Mouse (Mus musculus) MEL (cell line): ENCODE results near the gene Srebf1. TPM values are rescaled to one million over a fixed set of nuclear protein-coding genes. Genes with fewer than 3 reads are reported as not detected.
A peak's percentile ranks its signal among the peaks of the same experiment; 100 is the strongest.

Source experiments
- DNase-seq: peaks from one replicate; pipeline ENCODE4 v3.0.0; 2011; ENCODE audit warnings: low read depth, low spot score
- H3K27ac ChIP-seq: 2 replicates; pipeline ENCODE4 v1.5.1; 2012; ENCODE audit warnings: low read depth, mild to moderate bottlenecking, control low read depth, low read length, moderate library complexity; ENCODE audit not compliant: control insufficient read depth
- H3K27me3 ChIP-seq, 2 experiments: fragments of 150-350 bp in 1 of 2; sonication (generic) in 1 of 2; 2 replicates each; pipeline ENCODE4 v1.6.1; 2012; ENCODE audit warnings: low read length in 2 of 2, mild to moderate bottlenecking in 2 of 2, improper control_type of control experiment in 1 of 2, moderate library complexity in 1 of 2; ENCODE audit not compliant: insufficient read depth in 2 of 2, control insufficient read depth in 1 of 2
- H3K36me3 ChIP-seq, 2 experiments: 2 replicates each; pipeline ENCODE4 v1.6.1; 2012 to 2014; ENCODE audit warnings: low read length in 2 of 2, improper control_type of control experiment in 1 of 2, inconsistent platforms in 1 of 2, mild to moderate bottlenecking in 1 of 2; ENCODE audit not compliant: insufficient read depth in 2 of 2, control insufficient read depth in 1 of 2
- H3K4me1 ChIP-seq, 2 experiments: fragments of 150-350 bp in 1 of 2; sonication (generic) in 1 of 2; 2 replicates each; pipeline ENCODE4 v1.6.1; 2012; ENCODE audit warnings: low read length in 2 of 2, improper control_type of control experiment in 1 of 2, mild to moderate bottlenecking in 1 of 2; ENCODE audit not compliant: insufficient read depth in 2 of 2, control insufficient read depth in 1 of 2
- H3K4me3 ChIP-seq, 2 experiments: fragments of 150-350 bp in 1 of 2; sonication (generic) in 1 of 2; 2 replicates each; pipeline ENCODE4 v1.5.1; 2012; ENCODE audit warnings: low read depth in 2 of 2, low read length in 2 of 2, mild to moderate bottlenecking in 2 of 2, moderate library complexity in 2 of 2, control low read depth in 1 of 2, improper control_type of control experiment in 1 of 2; ENCODE audit not compliant: control insufficient read depth in 1 of 2, insufficient read depth in 1 of 2
- H3K79me2 ChIP-seq: 2 replicates; pipeline ENCODE4 v1.6.1; 2012; ENCODE audit warnings: mild to moderate bottlenecking, low read length, moderate library complexity; ENCODE audit not compliant: control insufficient read depth, poor library complexity, insufficient read depth
- H3K9ac ChIP-seq: 2 replicates; pipeline ENCODE4 v1.6.1; 2012; ENCODE audit warnings: low read depth, mild to moderate bottlenecking, control low read depth, low read length, moderate library complexity; ENCODE audit not compliant: control insufficient read depth, poor library complexity, severe bottlenecking
- H3K9me3 ChIP-seq: fragments of 150-350 bp; sonication (generic); replicated peaks from 2 replicates; pipeline ENCODE4 v1.6.1; 2012; ENCODE audit warnings: mild to moderate bottlenecking, low read length, improper control_type of control experiment, moderate library complexity; ENCODE audit not compliant: insufficient read depth
- E2F4 ChIP-seq: IDR thresholded peaks from 2 replicates; pipeline ENCODE4 v1.6.1; 2011; ENCODE audit warnings: low read depth, low read length, improper control_type of control experiment, borderline replicate concordance
- ETS1 ChIP-seq: IDR thresholded peaks from 2 replicates; pipeline ENCODE4 v1.6.1; 2012; ENCODE audit warnings: low read depth, mild to moderate bottlenecking, inconsistent platforms, low read length, improper control_type of control experiment, moderate library complexity
- GABPA ChIP-seq: IDR thresholded peaks from 2 replicates; pipeline ENCODE4 v1.6.1; 2012; ENCODE audit warnings: low read depth, mild to moderate bottlenecking, inconsistent platforms, low read length, improper control_type of control experiment, moderate library complexity
- JUND ChIP-seq: IDR thresholded peaks from 2 replicates; pipeline ENCODE4 v1.6.1; 2011; ENCODE audit warnings: low read depth, mild to moderate bottlenecking, improper control_type of control experiment, low read length
- MAFK ChIP-seq: IDR thresholded peaks from 2 replicates; pipeline ENCODE4 v1.6.1; 2011; ENCODE audit warnings: low read depth, mild to moderate bottlenecking, low read length, improper control_type of control experiment, borderline replicate concordance
- MAX ChIP-seq: IDR thresholded peaks from 2 replicates; pipeline ENCODE4 v1.6.1; 2011; ENCODE audit warnings: low read length, improper control_type of control experiment
- MEF2A ChIP-seq: IDR thresholded peaks from 2 replicates; pipeline ENCODE4 v1.6.1; 2014; ENCODE audit warnings: low read depth, mild to moderate bottlenecking, inconsistent platforms, low read length, improper control_type of control experiment; ENCODE audit not compliant: poor library complexity, insufficient replicate concordance, severe bottlenecking; ENCODE audit errors: extremely low read depth
- MYB ChIP-seq: IDR thresholded peaks from 2 replicates; pipeline ENCODE4 v1.6.1; 2011; ENCODE audit warnings: mild to moderate bottlenecking, low read depth, low read length, improper control_type of control experiment
- MYC ChIP-seq: IDR thresholded peaks from 2 replicates; pipeline ENCODE4 v1.6.1; 2011; ENCODE audit warnings: low read depth, mild to moderate bottlenecking, low read length, improper control_type of control experiment, moderate library complexity
- POLR2A ChIP-seq, 2 experiments: IDR thresholded peaks; 2 replicates each; pipeline ENCODE4 v1.6.1; 2011 to 2012; ENCODE audit warnings: low read length in 2 of 2, mild to moderate bottlenecking in 2 of 2, control low read depth in 1 of 2, improper control_type of control experiment in 1 of 2, low read depth in 1 of 2, moderate library complexity in 1 of 2; ENCODE audit not compliant: control insufficient read depth in 1 of 2, insufficient read depth in 1 of 2, poor library complexity in 1 of 2
- POLR2AphosphoS5 ChIP-seq: IDR thresholded peaks from 2 replicates; pipeline ENCODE4 v1.6.1; 2012; ENCODE audit warnings: low read depth, borderline replicate concordance, mild to moderate bottlenecking, inconsistent platforms, low read length, moderate library complexity, mixed read lengths
- RAD21 ChIP-seq: IDR thresholded peaks from 2 replicates; pipeline ENCODE4 v1.6.1; 2011; ENCODE audit warnings: mild to moderate bottlenecking, low read depth, low read length, improper control_type of control experiment
- RCOR1 ChIP-seq: IDR thresholded peaks from 2 replicates; pipeline ENCODE4 v1.6.1; 2012; ENCODE audit warnings: low read depth, mild to moderate bottlenecking, inconsistent platforms, low read length, improper control_type of control experiment
- SIN3A ChIP-seq: IDR thresholded peaks from 2 replicates; pipeline ENCODE4 v1.6.1; 2012; ENCODE audit warnings: low read length, improper control_type of control experiment, inconsistent platforms
- TAL1 ChIP-seq: IDR thresholded peaks from 2 replicates; pipeline ENCODE4 v1.6.1; 2012; ENCODE audit warnings: mild to moderate bottlenecking, inconsistent platforms, low read length, moderate library complexity, mixed read lengths
- TCF12 ChIP-seq: IDR thresholded peaks from 2 replicates; pipeline ENCODE4 v1.6.1; 2014; ENCODE audit warnings: low read depth, mild to moderate bottlenecking, inconsistent platforms, low read length, improper control_type of control experiment, moderate library complexity
- ZC3H11A ChIP-seq: IDR thresholded peaks from 2 replicates; pipeline ENCODE4 v1.6.1; 2012; ENCODE audit warnings: low read depth, mild to moderate bottlenecking, inconsistent platforms, low read length, improper control_type of control experiment
- ZKSCAN1 ChIP-seq: IDR thresholded peaks from 2 replicates; pipeline ENCODE4 v1.6.1; 2012; ENCODE audit warnings: low read depth, mild to moderate bottlenecking, inconsistent platforms, low read length, improper control_type of control experiment, moderate library complexity
- ZMIZ1 ChIP-seq: IDR thresholded peaks from 2 replicates; pipeline ENCODE4 v1.6.1; 2012; ENCODE audit warnings: low read depth, mild to moderate bottlenecking, inconsistent platforms, low read length, improper control_type of control experiment, moderate library complexity
- polyA plus RNA-seq, 2 experiments: library from polyadenylated mRNA; stranded (reverse) in 1 of 2; unstranded in 1 of 2; fragments of >175 nt in 1 of 2; fragments of >200 nt in 1 of 2; gene quantifications; 2 replicates each; pipeline versions ENCODE4 v1.2.1 to v1.2.4; 2012; ENCODE audit warnings: low replicate concordance in 2 of 2, low read depth in 1 of 2; ENCODE audit not compliant: insufficient read length in 2 of 2, insufficient read depth in 1 of 2, missing spikeins in 1 of 2
- total RNA-seq: library from RNA; depleted of rRNA; stranded (reverse); fragments of 300-350 nt; gene quantifications from 2 replicates; pipeline ENCODE4 v1.2.3, GENCODE M21; 2012

The Srebf1 gene
- total and polyA plus RNA-seq, 3 experiments = 241 to 288 TPM; not detected in 1

- TF ChIP-seq MYB (no peak), ETS1 (no peak), POLR2A (IDR thresholded peaks at IDR 0.05; ENCODE audit: control insufficient read depth in 1 of 2, insufficient read depth in 1 of 2, low read depth in 1 of 2, low read length in 2 of 2, poor library complexity in 1 of 2) (no peak), MAFK (no peak), ZMIZ1 (no peak)
- TF ChIP-seq, all 39 proteins: peak for 3
Observed at GRCm38 (mm10) chr11:60224676-60225075, 2.3 kb upstream of the Srebf1 start (continued).

- Histone ChIP-seq H3K27ac (peak overlapping the region; percentile 57; the same call in 1 of the 2 replicates), H3K27me3 (no peaks in the 10 kb centered on the region), H3K36me3 (peaks cover 8 to 34% of the 10 kb centered on the region in 2 experiments), H3K9me3 (no peaks in the 10 kb centered on the region), H3K9ac (peak overlapping the region; percentile 74), H3K79me2 (peaks cover 31% of the 10 kb centered on the region), H3K4me1 (peaks cover 20 to 51% of the 10 kb centered on the region in 2 experiments), H3K4me3 (peak overlapping the region; percentile 49 to 66)
- DNase-seq = no peak
- peak; percentile 86 for TF ChIP-seq RCOR1
- TF ChIP-seq ETS1 = peak; percentile 11; the same call in 1 of the 2 replicates
- TF ChIP-seq POLR2A (IDR thresholded peaks at IDR 0.05; ENCODE audit: control insufficient read depth in 1 of 2, insufficient read depth in 1 of 2, low read depth in 1 of 2, low read length in 2 of 2, poor library complexity in 1 of 2) = no peak
Observed at GRCm38 (mm10) chr11:60222085-60222468, 304 bp downstream of the Srebf1 start.

- no peaks in the 10 kb centered on the region for H3K27me3 ChIP-seq
- H3K79me2 ChIP-seq = peaks cover 38% of the 10 kb centered on the region
- H3K4me3 ChIP-seq = no peak overlapping the region
- peaks cover 10 to 40% of the 10 kb centered on the region in 2 experiments for H3K36me3 ChIP-seq
- H3K9me3 ChIP-seq = no peaks in the 10 kb centered on the region
- no peak for DNase-seq
- peak overlapping the region; percentile 74; the same call in 1 of the 2 replicates for H3K9ac ChIP-seq
- no peak overlapping the region for H3K27ac ChIP-seq
- TF ChIP-seq MAX (no peak), RAD21 (no peak), ZC3H11A (no peak), GABPA (no peak), MYC (no peak), ZKSCAN1 (no peak), TAL1 (no peak), E2F4 (no peak), JUND (no peak), SIN3A (no peak), TCF12 (no peak), RCOR1 (no peak), MEF2A (no peak), POLR2A (IDR thresholded peaks at IDR 0.05; ENCODE audit: control insufficient read depth in 1 of 2, insufficient read depth in 1 of 2, low read depth in 1 of 2, low read length in 2 of 2, poor library complexity in 1 of 2) (no peak), POLR2AphosphoS5 (no peak)
- peaks cover 26 to 58% of the 10 kb centered on the region in 2 experiments for H3K4me1 ChIP-seq
Observed at GRCm38 (mm10) chr11:60221425-60221824, 956 bp downstream of the Srebf1 start.
